Mouse (Mus musculus) thymus, postnatal 14 days (tissue): ENCODE data around the gene Ushbp1.

Experiments
- DNase-seq: peaks from one replicate; pipeline ENCODE4 v3.0.0; 2021

The Ushbp1 gene

GRCm38 (mm10) chr8:71392391-71392790 lies 3.2 kb downstream of the Ushbp1 start:
- no peak for DNase-seq

- no peak for DNase-seq
These were observed 3.9 kb downstream of the Ushbp1 start for GRCm38 (mm10) chr8:71391696-71392095.

- DNase-seq, result no peak
These were observed 7.3 kb downstream of the Ushbp1 start for GRCm38 (mm10) chr8:71388267-71388666.

- no peak for DNase-seq
These were observed 10.3 kb downstream of the Ushbp1 start for GRCm38 (mm10) chr8:71385212-71385835.

- DNase-seq, result no peak
These were observed 11.7 kb downstream of the Ushbp1 start for GRCm38 (mm10) chr8:71383860-71384259.

GRCm38 (mm10) chr8:71383396-71383795 lies 12.2 kb downstream of the Ushbp1 start:
- DNase-seq, result no peak

GRCm38 (mm10) chr8:71381971-71382961 lies 13.3 kb downstream of the Ushbp1 start:
- peak; percentile 76 for DNase-seq

- peak; percentile 51 for DNase-seq
These were observed 14.1 kb downstream of the Ushbp1 start, which contains the start of gene Nr2f6 for GRCm38 (mm10) chr8:71381421-71381970. TSS of gene Nr2f6 (minus strand) at chr8:71381960.

GRCm38 (mm10) chr8:71380178-71381171 lies 15.1 kb downstream of the Ushbp1 start:
- no peak for DNase-seq

- no peak for DNase-seq
These were observed 16.0 kb downstream of the Ushbp1 start for GRCm38 (mm10) chr8:71379512-71380075.

GRCm38 (mm10) chr8:71379008-71379407 lies 16.6 kb downstream of the Ushbp1 start:
- DNase-seq, result no peak

GRCm38 (mm10) chr8:71376423-71377030 lies 19.1 kb downstream of the Ushbp1 start:
- no peak for DNase-seq

GRCm38 (mm10) chr8:71375581-71376422 lies 19.8 kb downstream of the Ushbp1 start:
- peak; percentile 66 for DNase-seq

GRCm38 (mm10) chr8:71374616-71375206 lies 20.9 kb downstream of the Ushbp1 start:
- no peak for DNase-seq

- no peak for DNase-seq
These were observed 22.6 kb downstream of the Ushbp1 start for GRCm38 (mm10) chr8:71373000-71373399.

- peak; percentile 35 for DNase-seq
These were observed 23.2 kb downstream of the Ushbp1 start for GRCm38 (mm10) chr8:71372427-71372826.

- peak; percentile 98 for DNase-seq
These were observed 24.3 kb downstream of the Ushbp1 start, which contains the start of gene Ocel1 for GRCm38 (mm10) chr8:71371236-71371848. TSS of gene Ocel1 (plus strand) at chr8:71371298.

- no peak for DNase-seq
These were observed 24.8 kb downstream of the Ushbp1 start for GRCm38 (mm10) chr8:71370711-71371235.

- DNase-seq, result no peak
These were observed 26.4 kb downstream of the Ushbp1 start for GRCm38 (mm10) chr8:71369040-71369718.
